Mouse (Mus musculus): ENCODE results near the gene Rac1.

GRCm38 (mm10) chr5:143489749-143490342 is 38.0 kb downstream of the Rac1 start:
- TF ChIP-seq HCFC1 (IDR thresholded peaks at IDR 0.05; ENCODE audit: borderline replicate concordance, insufficient read depth, low read length), result no peak
- TF ChIP-seq ZC3H11A (IDR thresholded peaks at IDR 0.05; ENCODE audit: borderline replicate concordance, low read depth, low read length), result no peak
- TF ChIP-seq MAFK (IDR thresholded peaks at IDR 0.05; ENCODE audit: insufficient read depth, low read depth, low read length), result no peak

Data from ES-E14 (cell line).